Mouse (Mus musculus) kidney, adult 2 months (tissue): ENCODE results near the gene Gm28374. TPM values are rescaled to one million over a fixed set of nuclear protein-coding genes. Genes with fewer than 3 reads are reported as not detected.

Experiments used
- DNase-seq: peaks from one replicate; pipeline ENCODE4 v3.0.0; 2021
- H3K27ac ChIP-seq: fragments of 200-500 bp; 2 replicates; pipeline ENCODE4 v1.5.1; 2012; ENCODE audit warnings: low read depth, low read length, control low read depth, inconsistent platforms; ENCODE audit not compliant: insufficient read depth
- H3K27me3 ChIP-seq: fragments of 200-500 bp; replicated peaks from 2 replicates; pipeline ENCODE4 v1.6.1; 2012; ENCODE audit warnings: mild to moderate bottlenecking, moderate library complexity, low read length, inconsistent platforms; ENCODE audit not compliant: control insufficient read depth, insufficient read depth
- H3K36me3 ChIP-seq: fragments of 200-500 bp; 2 replicates; pipeline ENCODE4 v1.6.1; 2012; ENCODE audit warnings: mild to moderate bottlenecking, moderate library complexity, low read length, inconsistent platforms; ENCODE audit not compliant: control insufficient read depth, insufficient read depth
- H3K4me1 ChIP-seq: fragments of 200-500 bp; 2 replicates; pipeline ENCODE4 v1.6.1; 2011; ENCODE audit warnings: low read length; ENCODE audit not compliant: control insufficient read depth, insufficient read depth
- H3K4me3 ChIP-seq: fragments of 200-500 bp; 2 replicates; pipeline ENCODE4 v1.5.1; 2011; ENCODE audit warnings: mild to moderate bottlenecking, low read depth, low read length, control low read depth; ENCODE audit not compliant: insufficient read depth
- CTCF ChIP-seq: fragments of 200-500 bp; conservative IDR thresholded peaks from 2 replicates; pipeline ENCODE4 v1.5.1; 2011; ENCODE audit warnings: low read depth, mild to moderate bottlenecking, control low read depth, low read length, moderate library complexity, mixed read lengths; ENCODE audit not compliant: insufficient read depth, insufficient read length
- POLR2A ChIP-seq: fragments of 200-500 bp; IDR thresholded peaks from one replicate; pipeline ENCODE4 v1.6.1; 2011; ENCODE audit warnings: low read depth, low read length, control low read depth
- WGBS: fragments of 180-500 bp; shearing (Covaris S2); methylation state at CpG from one replicate; pipeline ENCODE4 v1.1.7; 2018; 5-methylcytosine and 5-hydroxymethylcytosine counted together
- polyA plus RNA-seq: library from polyadenylated mRNA; depleted of rRNA; stranded (reverse); fragments of >200 nt; gene quantifications from 2 replicates; pipeline ENCODE4 v1.2.3, GENCODE M21; 2012

The Gm28374 gene
- polyA plus RNA-seq, 1 experiment: not detected

- TF ChIP-seq CTCF (no peak), POLR2A (no peak)
- 45% methylated on average over 4 of the region's 4 CpGs for WGBS
- H3K36me3 ChIP-seq: peaks cover 3% of the 10 kb centered on the region
- no peak for DNase-seq
- peaks cover 5% of the 10 kb centered on the region; the same call in 1 of the 2 replicates for H3K4me1 ChIP-seq
- H3K27me3 ChIP-seq: no peaks in the 10 kb centered on the region
- H3K4me3 ChIP-seq: no peak overlapping the region
- H3K27ac ChIP-seq: no peak overlapping the region
Observed at GRCm38 (mm10) chr19:6056696-6057095, 25.4 kb downstream of the Gm28374 start.

- peaks cover 5% of the 10 kb centered on the region; the same call in 1 of the 2 replicates for H3K4me1 ChIP-seq
- peaks cover 3% of the 10 kb centered on the region for H3K36me3 ChIP-seq
- H3K4me3 ChIP-seq: no peak overlapping the region
- DNase-seq: no peak
- no peak for TF ChIP-seq POLR2A
- TF ChIP-seq CTCF: no peak
- H3K27me3 ChIP-seq: no peaks in the 10 kb centered on the region
- 72% methylated on average over 5 of the region's 5 CpGs for WGBS
- no peak overlapping the region for H3K27ac ChIP-seq
Observed at GRCm38 (mm10) chr19:6054296-6054695, 27.8 kb downstream of the Gm28374 start.

GRCm38 (mm10) chr19:6052516-6052915 lies 29.5 kb downstream of the Gm28374 start:
- peaks cover 10% of the 10 kb centered on the region; the same call in 1 of the 2 replicates for H3K4me1 ChIP-seq
- H3K27ac ChIP-seq: no peak overlapping the region
- DNase-seq: no peak
- H3K27me3 ChIP-seq: no peaks in the 10 kb centered on the region
- TF ChIP-seq POLR2A (no peak), CTCF (no peak)
- H3K4me3 ChIP-seq: no peak overlapping the region
- 86% methylated on average over 7 of the region's 7 CpGs for WGBS
- H3K36me3 ChIP-seq: peaks cover 3% of the 10 kb centered on the region

DNA sequence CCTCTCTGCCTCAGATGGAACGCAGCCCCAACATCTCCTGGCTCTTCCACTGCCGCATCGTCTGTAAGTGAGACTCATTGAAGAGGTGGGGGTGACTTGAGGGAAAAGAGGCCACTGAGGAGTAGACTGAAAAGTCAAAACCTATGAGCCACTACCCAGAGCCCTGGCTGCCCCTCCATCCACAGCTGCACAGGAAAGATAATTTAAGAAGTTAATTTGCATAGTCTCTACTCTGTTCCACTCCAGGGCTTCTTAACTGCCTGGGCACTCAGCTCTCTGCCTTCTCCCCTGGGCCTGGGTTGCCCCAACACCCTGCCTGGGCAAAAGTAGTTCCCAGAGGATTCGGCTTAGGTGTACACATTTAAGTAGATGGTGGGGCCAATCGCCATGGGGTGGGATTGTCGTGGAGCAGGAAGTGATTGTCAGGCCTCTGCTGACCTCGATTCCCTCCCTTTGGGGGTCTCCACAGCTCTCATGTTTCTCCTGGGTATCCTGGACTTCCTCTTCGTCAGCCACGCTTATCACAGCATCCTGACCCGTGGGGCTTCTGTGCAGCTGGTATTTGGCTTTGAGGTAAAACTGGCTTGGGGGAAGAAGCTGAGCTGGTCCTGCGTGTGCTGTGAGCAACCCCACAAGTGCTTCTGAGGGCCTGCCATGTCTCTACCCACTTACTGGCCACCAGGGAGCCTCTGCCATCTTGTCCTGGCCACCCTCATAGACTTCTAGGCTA lies 33.2 kb downstream of the Gm28374 start:
- DNase-seq: no peak
- no peak for TF ChIP-seq CTCF
- TF ChIP-seq POLR2A: no peak
- H3K27me3 ChIP-seq: no peaks in the 10 kb centered on the region
- peaks cover 12% of the 10 kb centered on the region; the same call in 1 of the 2 replicates for H3K4me1 ChIP-seq
- WGBS: 81% methylated on average over 11 of the region's 11 CpGs
- peaks cover 3% of the 10 kb centered on the region for H3K36me3 ChIP-seq
- H3K27ac ChIP-seq: no peak overlapping the region
- H3K4me3 ChIP-seq: no peak overlapping the region

- TF ChIP-seq POLR2A: no peak
- no peak for TF ChIP-seq CTCF
- DNase-seq: no peak
Observed at GRCm38 (mm10) chr19:6047899-6048166, 34.2 kb downstream of the Gm28374 start.

DNA sequence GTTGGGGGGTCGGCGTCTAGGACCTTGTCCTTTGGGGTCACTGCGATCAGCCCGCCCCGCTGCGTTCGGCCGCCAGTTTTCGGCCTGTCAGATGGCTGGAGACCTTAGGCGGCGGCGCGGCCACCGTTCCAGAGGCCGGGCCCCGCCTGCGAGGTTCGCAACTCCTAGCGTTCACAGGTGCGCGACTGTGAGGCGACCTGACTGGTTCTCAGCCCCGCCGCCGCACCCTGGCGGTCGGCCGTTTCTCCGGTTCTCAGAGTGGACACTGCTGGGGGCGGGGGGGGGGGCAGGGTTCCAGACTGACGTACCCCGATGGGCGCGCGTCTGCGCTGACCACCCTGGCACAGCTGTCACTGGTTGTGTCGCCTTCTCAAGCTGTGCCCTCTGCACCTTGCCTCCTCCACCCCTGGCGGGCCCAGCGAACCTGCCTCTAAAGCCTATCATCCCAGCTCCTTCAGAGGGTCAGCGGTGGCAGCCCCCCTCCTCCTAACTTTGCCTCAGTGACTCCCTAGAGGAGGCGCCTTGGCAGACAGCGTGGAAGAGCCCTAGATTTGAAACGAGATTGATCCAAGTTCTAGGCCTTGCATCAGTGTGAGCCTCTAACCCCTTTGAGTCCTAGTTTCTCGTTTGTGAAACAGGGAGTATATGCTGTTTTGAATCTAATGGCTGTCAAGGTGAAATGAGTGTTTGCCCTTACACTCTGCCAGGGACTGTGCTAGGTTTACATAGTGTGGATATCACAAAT lies 34.7 kb downstream of the Gm28374 start:
- H3K4me1 ChIP-seq: peaks cover 12% of the 10 kb centered on the region; the same call in 1 of the 2 replicates
- H3K27me3 ChIP-seq: no peaks in the 10 kb centered on the region
- peak overlapping the region; percentile 94 for H3K27ac ChIP-seq
- no peaks in the 10 kb centered on the region; the same call in none of the 2 replicates for H3K36me3 ChIP-seq
- peak overlapping the region; percentile 80 for H3K4me3 ChIP-seq
- TF ChIP-seq POLR2A (no peak), CTCF (no peak)
- WGBS: under 1% methylated on average over 44 of the region's 44 CpGs
- no peak for DNase-seq

More at GRCm38 (mm10) chr19:6047899-6048166, 34.2 kb downstream of the Gm28374 start:
- no peaks in the 10 kb centered on the region for H3K27me3 ChIP-seq
- peak overlapping the region; percentile 80 for H3K4me3 ChIP-seq
- H3K36me3 ChIP-seq: peaks cover 1% of the 10 kb centered on the region
- H3K4me1 ChIP-seq: peaks cover 12% of the 10 kb centered on the region; the same call in 1 of the 2 replicates
- H3K27ac ChIP-seq: no peak overlapping the region
- WGBS: 75% methylated on average over 8 of the region's 8 CpGs
